Mouse (Mus musculus): ENCODE data around the gene Tnr. TPM values are rescaled to one million over a fixed set of nuclear protein-coding genes. Genes with fewer than 3 reads are reported as not detected.
A peak's percentile ranks its signal among the peaks of the same experiment; 100 is the strongest.

The Tnr gene
- total and polyA plus RNA-seq, 2 experiments from 2014 or later: 5.4 to 51.5 TPM

DNA sequence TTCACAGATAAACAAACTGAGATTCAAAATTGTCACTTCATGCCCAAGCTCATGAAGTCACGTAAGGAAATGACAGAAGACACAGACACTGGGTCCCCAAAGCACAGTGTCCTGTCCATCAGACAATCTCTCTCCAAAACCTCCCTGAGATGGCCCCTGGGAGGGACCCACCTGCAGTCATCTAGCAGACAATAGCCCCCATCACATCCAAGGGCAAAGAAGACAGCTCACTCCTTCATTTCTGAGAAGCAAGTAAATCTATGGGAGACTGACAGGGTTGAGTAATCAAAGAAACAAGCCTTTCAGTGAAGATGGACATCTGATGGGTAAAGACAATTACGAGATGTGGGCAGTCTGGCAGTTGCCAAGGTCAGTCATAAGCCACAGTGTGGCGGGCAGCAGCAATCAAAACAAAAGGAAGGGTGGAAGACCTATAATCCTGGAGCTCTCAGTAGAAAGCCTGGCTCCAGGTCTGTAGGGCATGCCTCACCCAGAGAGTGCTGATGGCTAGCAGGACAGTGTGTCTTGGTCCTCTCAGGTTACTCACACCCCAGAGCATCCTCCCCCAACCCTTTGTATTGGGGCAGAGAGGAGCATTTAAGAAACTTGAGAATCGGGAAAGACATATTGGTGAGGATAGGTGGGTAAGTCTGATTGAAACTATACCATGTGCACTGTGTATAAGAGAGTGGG, 310.2 kb downstream of the Tnr start:
- WGBS: 50% methylated on average over 4 of the region's 4 CpGs
- TF ChIP-seq CTCF (IDR thresholded peaks at IDR 0.05; ENCODE audit: low read depth): no peak
- Histone ChIP-seq H3K36me3 (ENCODE audit: insufficient read depth, low read length) (no peaks in the 10 kb centered on the region), H3K4me3 (ENCODE audit: low read length) (no peak overlapping the region), H3K9ac (replicated peaks; ENCODE audit: low read length) (no peak overlapping the region), H3K27ac (no peak overlapping the region), H3K27me3 (ENCODE audit: insufficient read depth, low read length) (no peaks in the 10 kb centered on the region), H3K4me2 (ENCODE audit: low read depth, low read length) (no peak overlapping the region), H3K9me3 (ENCODE audit: low read length) (no peaks in the 10 kb centered on the region), H3K4me1 (ENCODE audit: insufficient read depth, low read length) (no peaks in the 10 kb centered on the region)
- no peak for DNase-seq (ENCODE audit: low spot score)
- ATAC-seq: no peak

DNA sequence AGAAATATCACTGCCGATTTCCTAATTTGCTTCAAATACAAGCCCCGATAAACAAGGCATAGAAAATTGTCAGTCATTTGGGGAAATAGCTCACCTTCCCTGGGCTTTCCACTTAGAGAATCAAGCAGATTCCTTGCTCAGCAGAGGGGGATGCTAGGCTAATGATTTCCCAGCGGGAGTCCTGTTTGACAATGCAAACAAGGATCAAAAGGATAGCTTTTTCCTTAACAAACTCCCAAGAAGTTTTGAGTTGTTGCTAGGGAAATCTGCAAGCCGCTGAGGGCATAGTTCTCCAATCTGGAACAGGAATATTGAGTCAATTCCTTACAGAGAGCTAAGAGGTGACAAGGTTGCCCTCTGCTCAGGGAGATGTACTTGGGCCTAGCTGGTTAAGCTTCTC, 311.6 kb downstream of the Tnr start:
- Histone ChIP-seq H3K9ac (replicated peaks; ENCODE audit: low read length) (no peak overlapping the region), H3K27ac (no peak overlapping the region), H3K4me3 (ENCODE audit: low read length) (no peak overlapping the region), H3K27me3 (ENCODE audit: insufficient read depth, low read length) (no peaks in the 10 kb centered on the region), H3K4me2 (ENCODE audit: low read depth, low read length) (no peak overlapping the region), H3K4me1 (ENCODE audit: insufficient read depth, low read length) (no peaks in the 10 kb centered on the region), H3K36me3 (ENCODE audit: insufficient read depth, low read length) (no peaks in the 10 kb centered on the region), H3K9me3 (ENCODE audit: low read length) (no peaks in the 10 kb centered on the region)
- DNase-seq (ENCODE audit: low spot score) (peak; percentile 28), ATAC-seq (no peak)
- TF ChIP-seq CTCF (IDR thresholded peaks at IDR 0.05; ENCODE audit: low read depth): no peak
- 11% methylated on average over 4 of the region's 4 CpGs for WGBS

DNA sequence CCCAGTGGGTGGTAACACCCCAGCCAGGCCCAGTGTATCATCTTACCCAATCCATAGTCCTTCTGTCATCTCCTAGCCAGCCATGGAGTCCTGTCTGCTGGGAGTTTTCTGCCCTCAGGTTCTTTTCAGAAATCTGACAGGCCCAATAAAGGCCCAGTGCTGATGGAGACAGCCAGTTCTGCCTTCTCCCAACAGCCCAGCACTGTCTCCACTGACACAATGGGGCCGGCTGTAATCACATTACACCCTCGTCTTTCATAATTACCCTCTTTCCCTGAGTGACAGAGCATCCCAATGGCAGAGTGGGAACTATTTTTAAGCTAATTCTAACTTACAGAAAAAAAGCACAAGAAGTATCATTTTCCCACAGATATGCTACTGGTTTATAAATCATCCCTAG, 316.8 kb downstream of the Tnr start:
- Histone ChIP-seq H3K4me3 (ENCODE audit: low read length) (no peak overlapping the region), H3K4me1 (ENCODE audit: insufficient read depth, low read length) (no peaks in the 10 kb centered on the region), H3K27me3 (ENCODE audit: insufficient read depth, low read length) (no peaks in the 10 kb centered on the region), H3K27ac (no peak overlapping the region), H3K4me2 (ENCODE audit: low read depth, low read length) (no peak overlapping the region), H3K9ac (replicated peaks; ENCODE audit: low read length) (no peak overlapping the region), H3K9me3 (ENCODE audit: low read length) (no peaks in the 10 kb centered on the region), H3K36me3 (ENCODE audit: insufficient read depth, low read length) (no peaks in the 10 kb centered on the region)
- TF ChIP-seq CTCF (IDR thresholded peaks at IDR 0.05; ENCODE audit: low read depth): no peak
- no peak for DNase-seq (ENCODE audit: low spot score)
- WGBS: 31% methylated on average over 2 of the region's 2 CpGs
- ATAC-seq: no peak

DNA sequence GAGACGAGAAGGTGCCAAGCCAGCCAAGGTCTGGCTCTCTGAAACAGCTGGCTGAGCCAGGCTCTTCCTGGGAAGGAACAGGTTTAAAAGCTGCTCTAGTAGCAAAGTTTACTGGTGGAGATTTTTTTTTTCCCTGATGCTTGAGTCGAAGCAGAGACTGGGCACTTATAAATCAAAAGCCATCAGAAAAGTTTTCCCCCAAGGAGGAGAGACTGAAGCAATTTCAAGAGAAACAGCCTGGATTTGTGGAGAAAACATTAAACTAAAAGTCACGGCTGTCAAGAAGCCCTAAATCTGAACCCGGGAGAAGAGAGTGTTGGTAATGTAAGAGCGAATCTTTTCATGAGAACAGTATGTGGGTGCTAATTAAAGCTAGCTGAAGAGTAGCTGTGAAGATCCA, 319.3 kb downstream of the Tnr start:
- 85% methylated on average over 5 of the region's 5 CpGs for WGBS
- no peak overlapping the region for H3K27ac ChIP-seq
- no peak for ATAC-seq
- no peak for TF ChIP-seq CTCF (IDR thresholded peaks at IDR 0.05; ENCODE audit: low read depth)
- no peaks in the 10 kb centered on the region for H3K36me3 ChIP-seq (ENCODE audit: insufficient read depth, low read length)
- H3K9me3 ChIP-seq (ENCODE audit: low read length): no peaks in the 10 kb centered on the region
- no peaks in the 10 kb centered on the region for H3K27me3 ChIP-seq (ENCODE audit: insufficient read depth, low read length)
- H3K4me1 ChIP-seq (ENCODE audit: insufficient read depth, low read length): no peaks in the 10 kb centered on the region
- H3K4me3 ChIP-seq (ENCODE audit: low read length): no peak overlapping the region
- no peak overlapping the region for H3K4me2 ChIP-seq (ENCODE audit: low read depth, low read length)
- H3K9ac ChIP-seq (replicated peaks; ENCODE audit: low read length): no peak overlapping the region
- no peak for DNase-seq (ENCODE audit: low spot score)

DNA sequence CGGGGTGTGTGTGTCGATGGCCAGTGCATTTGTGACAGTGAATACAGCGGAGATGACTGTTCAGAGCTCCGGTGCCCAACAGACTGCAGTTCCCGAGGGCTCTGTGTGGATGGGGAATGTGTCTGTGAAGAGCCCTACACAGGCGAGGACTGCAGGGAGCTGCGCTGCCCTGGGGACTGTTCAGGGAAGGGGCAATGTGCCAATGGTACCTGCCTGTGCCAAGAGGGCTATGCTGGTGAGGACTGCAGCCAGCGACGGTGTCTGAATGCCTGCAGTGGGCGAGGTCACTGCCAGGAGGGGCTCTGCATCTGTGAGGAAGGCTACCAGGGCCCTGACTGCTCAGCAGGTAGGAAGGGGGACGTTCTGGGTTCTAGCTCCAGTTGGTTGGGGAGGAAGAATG, 328.5 kb downstream of the Tnr start:
- DNase-seq (ENCODE audit: low spot score): peak; percentile 15
- H3K27ac ChIP-seq: no peak overlapping the region
- H3K27me3 ChIP-seq (ENCODE audit: insufficient read depth, low read length): no peaks in the 10 kb centered on the region
- H3K4me1 ChIP-seq (ENCODE audit: insufficient read depth, low read length): peaks cover 3% of the 10 kb centered on the region; the same call in 1 of the 2 replicates
- WGBS: 55% methylated on average over 11 of the region's 11 CpGs
- H3K4me3 ChIP-seq (ENCODE audit: low read length): no peak overlapping the region
- no peaks in the 10 kb centered on the region for H3K9me3 ChIP-seq (ENCODE audit: low read length)
- 0 out of 2 replicates have a peak, but pooled peaks have one; percentile 15 for ATAC-seq
- H3K9ac ChIP-seq (replicated peaks; ENCODE audit: low read length): no peak overlapping the region
- TF ChIP-seq CTCF (IDR thresholded peaks at IDR 0.05; ENCODE audit: low read depth): no peak
- no peaks in the 10 kb centered on the region for H3K36me3 ChIP-seq (ENCODE audit: insufficient read depth, low read length)
- H3K4me2 ChIP-seq (ENCODE audit: low read depth, low read length): no peak overlapping the region

DNA sequence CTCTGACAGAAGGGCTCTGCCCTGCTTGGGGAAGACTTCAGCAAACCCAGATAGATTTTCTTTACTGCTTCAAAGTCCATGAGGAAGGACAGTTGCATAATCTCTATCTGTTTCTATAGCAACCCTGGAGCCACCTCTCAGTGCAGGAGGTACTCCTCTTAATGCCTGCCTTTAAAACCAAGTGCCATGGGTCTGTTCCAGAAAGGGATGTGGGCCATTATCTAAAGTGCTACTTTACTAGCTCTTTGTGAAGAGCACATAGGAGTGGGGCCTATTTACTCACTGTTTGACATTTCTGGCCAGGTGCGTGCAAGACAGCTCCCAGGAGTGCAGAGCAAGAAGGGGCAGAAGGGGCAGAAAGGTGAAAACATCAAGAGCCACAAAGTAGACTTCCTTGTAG, 330.7 kb downstream of the Tnr start:
- H3K9ac ChIP-seq (replicated peaks; ENCODE audit: low read length): no peak overlapping the region
- H3K36me3 ChIP-seq (ENCODE audit: insufficient read depth, low read length): no peaks in the 10 kb centered on the region
- no peaks in the 10 kb centered on the region for H3K27me3 ChIP-seq (ENCODE audit: insufficient read depth, low read length)
- H3K4me2 ChIP-seq (ENCODE audit: low read depth, low read length): no peak overlapping the region
- no peak overlapping the region for H3K4me3 ChIP-seq (ENCODE audit: low read length)
- no peak for TF ChIP-seq CTCF (IDR thresholded peaks at IDR 0.05; ENCODE audit: low read depth)
- H3K4me1 ChIP-seq (ENCODE audit: insufficient read depth, low read length): peaks cover 3% of the 10 kb centered on the region; the same call in 1 of the 2 replicates
- no peak for DNase-seq (ENCODE audit: low spot score)
- no peak overlapping the region for H3K27ac ChIP-seq
- H3K9me3 ChIP-seq (ENCODE audit: low read length): no peaks in the 10 kb centered on the region
- ATAC-seq: no peak
- WGBS: 91% methylated on average over 1 of the region's 1 CpGs

DNA sequence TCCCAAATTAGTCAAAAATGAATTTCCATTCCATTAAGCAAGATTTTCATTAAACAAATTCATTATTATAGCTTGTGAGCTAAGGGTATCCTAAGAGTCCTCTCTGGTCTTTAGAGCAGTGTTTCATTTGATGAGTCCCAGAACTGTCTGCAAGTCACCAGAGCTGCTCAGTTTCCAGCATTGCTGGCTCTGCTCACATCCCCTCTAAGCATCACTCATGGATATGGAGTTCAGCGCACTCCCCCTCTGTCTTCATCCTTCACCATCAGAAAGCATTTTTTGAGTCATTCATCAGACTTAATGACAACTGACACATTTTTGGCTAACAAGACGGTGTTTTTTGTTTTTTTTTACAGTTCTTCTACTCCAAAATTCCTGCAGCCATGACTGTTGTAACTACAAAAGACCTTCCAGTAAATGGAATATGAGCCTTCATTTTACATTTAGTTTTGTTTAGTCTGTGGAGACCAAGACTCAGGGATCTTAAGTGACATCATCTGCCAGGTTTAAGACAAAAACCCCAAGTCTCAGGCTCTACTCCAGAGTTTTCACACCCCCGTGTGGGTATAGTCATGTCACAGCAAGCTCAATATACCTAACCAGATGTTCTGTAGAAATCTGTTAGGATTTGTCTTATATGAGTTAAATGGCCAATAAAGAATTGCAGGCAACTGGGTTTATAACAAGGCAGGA, 338.4 kb downstream of the Tnr start:
- no peak overlapping the region for H3K4me3 ChIP-seq (ENCODE audit: low read length)
- H3K9ac ChIP-seq (replicated peaks; ENCODE audit: low read length): no peak overlapping the region
- H3K4me1 ChIP-seq (ENCODE audit: insufficient read depth, low read length): no peaks in the 10 kb centered on the region
- 59% methylated on average over 3 of the region's 3 CpGs for WGBS
- DNase-seq (ENCODE audit: low spot score) (no peak), ATAC-seq (no peak)
- H3K36me3 ChIP-seq (ENCODE audit: insufficient read depth, low read length): no peaks in the 10 kb centered on the region
- H3K4me2 ChIP-seq (ENCODE audit: low read depth, low read length): no peak overlapping the region
- H3K27me3 ChIP-seq (ENCODE audit: insufficient read depth, low read length): no peaks in the 10 kb centered on the region
- no peaks in the 10 kb centered on the region for H3K9me3 ChIP-seq (ENCODE audit: low read length)
- no peak for TF ChIP-seq CTCF (IDR thresholded peaks at IDR 0.05; ENCODE audit: low read depth)
- H3K27ac ChIP-seq: no peak overlapping the region

Measured in hindbrain, postnatal 0 days (tissue).